Mouse (Mus musculus): ENCODE data around the gene Vmn1r218.
"Not testable (repeated sequence)": the region's sequence is repeated elsewhere in the genome, so short reads cannot be mapped to it uniquely, and the experiment has no call there.

The Vmn1r218 gene

DNA sequence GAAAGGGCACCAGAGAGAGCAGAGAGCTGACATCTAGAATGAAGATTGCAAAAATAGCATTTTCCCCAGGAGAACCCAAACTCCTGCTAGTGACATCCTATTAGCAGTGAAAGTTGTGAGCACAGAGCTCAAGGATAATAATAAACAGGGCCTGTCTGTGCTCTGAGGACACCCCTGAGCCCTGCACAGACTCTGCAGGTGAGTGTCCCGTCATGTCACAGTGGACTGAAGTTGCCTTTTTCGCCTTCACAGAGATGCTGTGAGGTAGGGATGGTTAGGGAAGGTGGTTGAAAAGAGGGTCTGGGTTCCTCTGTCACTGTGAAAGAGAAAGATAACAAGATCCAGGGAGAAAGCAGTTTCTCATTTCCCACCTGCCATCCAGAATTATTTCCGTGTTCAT is at the start of gene Vmn1r218:
TSS of gene Vmn1r218 (plus strand) at position 57 of the 400 bp plus-strand sequence.
- DNase-seq (ENCODE audit: low read depth, low spot score) = no peak

DNA sequence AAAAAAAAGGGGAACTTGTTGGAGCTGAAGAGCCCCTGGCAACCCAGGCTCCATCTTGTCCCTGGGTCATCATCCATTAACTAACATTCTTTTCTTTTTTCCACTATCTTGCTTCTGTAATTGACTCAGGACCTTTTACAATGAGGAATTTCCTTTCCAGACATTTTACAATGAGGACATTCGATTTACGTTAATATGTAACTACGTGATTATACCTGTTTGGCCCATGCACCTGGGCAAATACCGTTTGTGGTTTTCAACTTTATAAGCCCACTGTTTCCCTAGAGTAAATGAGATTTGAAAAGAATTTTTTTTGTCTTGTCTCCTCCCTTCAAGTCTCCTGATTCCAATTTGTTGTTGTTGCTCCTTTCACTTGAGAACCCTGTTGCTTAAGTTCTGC is 38.6 kb upstream of the Vmn1r218 start:
- DNase-seq (ENCODE audit: low read depth, low spot score) = no peak

DNA sequence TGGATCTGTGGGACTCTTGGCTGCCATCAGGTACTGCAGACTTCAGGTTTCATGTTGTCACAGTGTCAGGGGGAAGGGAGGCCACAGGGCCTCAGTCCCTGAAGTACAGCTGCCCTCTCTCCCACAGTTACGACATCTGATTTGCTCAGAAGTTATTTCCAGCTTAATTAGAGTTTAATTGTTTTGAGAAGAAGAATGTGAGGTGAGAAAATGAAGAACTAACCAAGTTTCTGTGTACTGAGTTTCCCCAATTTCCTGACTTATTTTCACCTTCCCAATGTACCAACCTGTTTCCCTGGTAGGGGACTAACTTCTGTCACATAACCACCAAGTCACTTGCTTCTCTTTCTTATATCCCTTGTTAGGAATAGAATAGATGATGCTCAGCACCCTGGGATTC is 14.8 kb upstream of the Vmn1r218 start, which contains the start of gene Vmn1r217:
TSS of gene Vmn1r217 (minus strand) at position 101 of the 400 bp plus-strand sequence.
- not testable (repeated sequence) for DNase-seq (ENCODE audit: low read depth, low spot score)

DNA sequence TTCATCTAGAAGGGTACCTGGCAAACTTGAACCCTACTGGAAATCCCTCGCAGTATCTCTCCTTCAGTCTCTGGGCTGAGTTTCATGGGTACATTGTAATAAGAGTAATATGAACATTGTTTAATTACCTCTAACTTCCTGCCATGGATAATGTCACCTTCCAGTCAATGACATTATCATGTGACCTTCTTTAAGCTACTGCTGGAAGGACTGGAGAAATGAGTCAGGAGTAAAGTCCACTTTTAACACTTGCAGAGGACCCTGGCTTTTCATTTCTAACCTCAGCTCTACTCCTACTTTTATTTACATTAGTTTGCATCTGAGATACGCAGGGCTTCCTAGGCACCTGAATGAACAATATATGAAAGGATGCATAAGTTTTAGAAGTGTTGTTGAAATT is 12.3 kb upstream of the Vmn1r218 start:
- no peak for DNase-seq (ENCODE audit: low read depth, low spot score)

DNA sequence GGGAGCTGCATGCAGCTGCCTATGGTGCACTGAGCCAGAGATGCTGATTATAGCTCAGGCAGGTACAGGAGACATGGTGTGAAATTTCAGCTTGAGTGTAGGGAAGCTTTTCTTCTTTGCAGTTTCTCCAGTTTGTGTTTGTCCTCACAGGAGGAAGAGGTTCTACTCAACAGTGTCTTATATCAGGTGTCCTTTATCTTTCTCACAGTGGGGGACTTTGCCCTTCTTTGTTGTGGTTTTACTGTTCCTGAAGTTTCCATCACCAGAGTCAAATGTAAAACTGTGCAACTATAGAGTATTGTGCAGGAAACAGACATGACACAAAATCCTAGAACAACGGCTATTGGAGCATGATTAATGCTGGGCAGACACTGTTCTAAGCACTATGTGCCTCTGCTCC is 546 bp downstream of the Vmn1r218 start:
- DNase-seq (ENCODE audit: low read depth, low spot score) = no peak

DNA sequence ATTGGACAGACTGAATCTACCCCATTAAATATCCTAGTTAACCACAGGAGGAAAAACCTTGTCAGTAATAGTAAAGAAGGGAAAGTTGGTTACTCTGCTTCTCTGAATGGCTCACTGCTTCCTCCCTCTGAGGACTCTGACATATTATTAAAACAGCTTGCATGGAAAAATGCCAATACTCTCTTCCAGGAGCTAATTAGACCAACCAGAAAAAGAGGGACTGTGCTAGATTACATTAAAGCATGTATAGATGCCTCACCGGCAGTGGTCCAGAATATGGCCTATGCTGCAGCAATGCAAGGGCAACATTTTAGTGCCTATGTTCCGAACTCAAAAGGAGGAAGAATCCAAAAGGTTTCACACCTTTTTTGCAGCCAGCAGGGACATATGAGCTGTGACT is 5.9 kb downstream of the Vmn1r218 start:
- no peak for DNase-seq (ENCODE audit: low read depth, low spot score)

DNA sequence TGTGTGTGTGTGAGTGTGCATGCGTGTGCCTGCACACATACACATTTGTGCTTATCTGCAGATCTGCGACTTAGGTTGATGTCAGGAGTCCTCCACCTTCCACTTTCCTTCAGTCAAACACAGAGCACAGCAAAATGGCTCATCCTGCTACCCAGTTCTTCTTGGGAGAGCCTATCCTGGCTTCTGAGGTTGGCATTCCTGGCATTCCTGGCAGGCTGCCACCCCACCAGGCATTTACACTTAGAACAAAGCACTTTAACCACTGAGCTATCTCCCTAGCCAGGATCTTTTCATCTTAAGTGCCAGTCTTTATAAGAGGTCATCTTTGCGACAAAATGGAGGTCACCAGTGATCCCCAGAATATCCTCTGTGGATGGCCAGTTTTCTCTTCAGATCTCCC is 24.9 kb downstream of the Vmn1r218 start:
- no peak for DNase-seq (ENCODE audit: low read depth, low spot score)

DNA sequence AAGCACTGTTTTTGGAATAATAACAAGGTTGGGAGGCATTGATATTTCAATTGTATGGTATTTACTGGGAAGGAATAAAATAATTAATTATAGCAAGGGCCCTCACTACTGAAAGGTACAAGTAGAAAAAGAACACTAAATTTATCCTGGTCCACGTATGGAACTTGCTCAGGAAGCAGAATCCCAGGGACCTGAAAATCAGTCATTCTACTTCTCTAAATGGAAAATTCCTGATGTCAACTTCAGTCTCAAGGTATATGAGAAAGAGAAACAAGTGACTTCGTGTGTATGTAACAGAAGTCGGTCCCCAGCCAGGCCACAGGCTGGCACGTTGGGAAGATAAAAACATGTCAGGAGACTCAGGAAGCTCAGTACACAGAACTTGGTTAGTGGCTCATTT is 26.1 kb downstream of the Vmn1r218 start, which contains the start of gene Vmn1r219:
TSS of gene Vmn1r219 (plus strand) at position 301 of the 400 bp plus-strand sequence.
- no peak for DNase-seq (ENCODE audit: low read depth, low spot score)

DNA sequence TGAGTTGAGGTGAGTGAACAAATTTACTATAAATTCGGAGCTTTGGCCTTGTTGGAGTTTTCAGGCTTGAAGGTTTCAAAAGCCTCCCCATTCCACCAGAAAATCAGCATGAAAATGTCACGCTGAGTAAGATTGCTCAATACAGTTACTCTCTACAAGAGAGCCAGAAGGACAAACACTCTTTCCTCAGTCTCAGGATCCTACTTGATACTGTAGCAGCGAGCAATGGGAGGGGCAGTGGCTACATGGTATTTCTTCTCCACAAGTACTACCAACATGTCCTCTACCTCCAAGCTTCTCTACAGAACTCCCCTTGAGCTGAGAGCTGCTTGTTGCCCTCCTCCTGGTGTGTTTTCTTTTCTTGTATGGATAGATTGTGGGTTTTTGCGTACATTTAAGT is 33.5 kb downstream of the Vmn1r218 start:
- not testable (repeated sequence) for DNase-seq (ENCODE audit: low read depth, low spot score)

DNA sequence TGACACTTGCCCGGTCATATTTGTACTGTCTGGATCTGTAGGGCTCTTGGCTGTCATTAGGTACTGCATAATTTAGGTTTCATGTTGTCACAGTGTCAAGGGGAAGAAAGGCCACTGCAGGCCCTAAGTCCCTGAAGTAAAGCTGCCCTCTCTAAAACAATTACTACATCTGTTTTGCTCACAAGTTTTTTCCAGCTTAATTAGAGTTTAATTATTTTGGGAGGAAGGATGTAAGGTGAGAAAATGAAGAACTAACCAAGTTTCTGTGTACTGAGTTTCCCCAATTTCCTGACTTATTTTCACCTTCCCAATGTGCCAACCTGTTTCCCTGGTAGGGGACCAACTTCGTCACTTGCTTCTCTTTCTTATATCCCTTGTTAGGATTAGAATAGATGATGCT is 54.9 kb downstream of the Vmn1r218 start, which contains the start of gene Vmn1r220:
TSS of gene Vmn1r220 (minus strand) at position 101 of the 400 bp plus-strand sequence.
- no peak for DNase-seq (ENCODE audit: low read depth, low spot score)
